Mouse (Mus musculus) T-helper 1 cell (primary cell): ENCODE results near the gene Opa3.

Experiments used
- in situ Hi-C: fragments of 300-600 bp; cut with MboI, MseI; formaldehyde crosslinking; loops from one replicate; pipeline ENCODE4 v1.15.1; 2025; ENCODE audit warnings: high pct_unique_total_duplicates

The Opa3 gene

GRCm38 (mm10) chr7:19243858-19244257 lies 15.7 kb downstream of the Opa3 start:
- in situ Hi-C loops: no loop called here

GRCm38 (mm10) chr7:19245083-19245482 lies 16.9 kb downstream of the Opa3 start:
- in situ Hi-C loops: no loop called here

GRCm38 (mm10) chr7:19246855-19247254 lies 18.7 kb downstream of the Opa3 start:
- in situ Hi-C loops: no loop called here

GRCm38 (mm10) chr7:19247511-19247910 lies 19.4 kb downstream of the Opa3 start:
- in situ Hi-C loops: no loop called here

GRCm38 (mm10) chr7:19252078-19252477 lies 23.9 kb downstream of the Opa3 start:
- in situ Hi-C loops: no loop called here

- in situ Hi-C loops: no loop called here
Measured at GRCm38 (mm10) chr7:19253437-19253836, 25.3 kb downstream of the Opa3 start.

- in situ Hi-C loops: no loop called here
Measured at GRCm38 (mm10) chr7:19255395-19255794, 27.3 kb downstream of the Opa3 start.

GRCm38 (mm10) chr7:19256567-19256966 lies 28.4 kb downstream of the Opa3 start:
- in situ Hi-C loops: no loop called here

- in situ Hi-C loops: no loop called here
Measured at GRCm38 (mm10) chr7:19257390-19258022, 29.4 kb downstream of the Opa3 start.

GRCm38 (mm10) chr7:19258336-19258735 lies 30.2 kb downstream of the Opa3 start:
- in situ Hi-C loops: no loop called here

GRCm38 (mm10) chr7:19265147-19265546 lies 37.0 kb downstream of the Opa3 start:
- in situ Hi-C loops: no loop called here

- in situ Hi-C loops: no loop called here
Measured at GRCm38 (mm10) chr7:19265928-19266822, 38.0 kb downstream of the Opa3 start.

GRCm38 (mm10) chr7:19267051-19267450 lies 38.9 kb downstream of the Opa3 start:
- in situ Hi-C loops: no loop called here

- in situ Hi-C loops: no loop called here
Measured at GRCm38 (mm10) chr7:19268993-19269681, 41.0 kb downstream of the Opa3 start.

GRCm38 (mm10) chr7:19269721-19270441 lies 41.7 kb downstream of the Opa3 start:
- in situ Hi-C loops: no loop called here

GRCm38 (mm10) chr7:19270509-19271237 lies 42.5 kb downstream of the Opa3 start:
- in situ Hi-C loops: no loop called here

GRCm38 (mm10) chr7:19271238-19272172 lies 43.4 kb downstream of the Opa3 start, which contains the start of gene Vasp:
Gene Vasp, minus strand, starts transcription at chr7:19271817.
- in situ Hi-C loops: no loop called here

- in situ Hi-C loops: no loop called here
Measured at GRCm38 (mm10) chr7:19272173-19272764, 44.1 kb downstream of the Opa3 start.

GRCm38 (mm10) chr7:19276253-19276652 lies 48.1 kb downstream of the Opa3 start:
- in situ Hi-C loops: no loop called here
